Mouse (Mus musculus) thymus, adult 2 months (tissue): ENCODE results near the gene Bglap. TPM values are rescaled to one million over a fixed set of nuclear protein-coding genes. Genes with fewer than 3 reads are reported as not detected.
"Not testable (repeated sequence)": the region's sequence is repeated elsewhere in the genome, so short reads cannot be mapped to it uniquely, and the experiment has no call there.

Experiments
- DNase-seq: peaks from one replicate; pipeline ENCODE4 v3.0.0; 2021
- H3K27ac ChIP-seq: fragments of 200-500 bp; 2 replicates; pipeline ENCODE4 v1.5.1; 2012; ENCODE audit warnings: low read length, control low read depth; ENCODE audit not compliant: control insufficient read depth, insufficient read depth
- H3K27me3 ChIP-seq: fragments of 200-500 bp; 2 replicates; pipeline ENCODE4 v1.6.1; 2012; ENCODE audit warnings: mild to moderate bottlenecking, low read length, moderate library complexity, mixed read lengths; ENCODE audit not compliant: control insufficient read depth, insufficient read depth
- H3K36me3 ChIP-seq: fragments of 200-500 bp; 2 replicates; pipeline ENCODE4 v1.6.1; 2012; ENCODE audit warnings: mild to moderate bottlenecking, low read length, moderate library complexity; ENCODE audit not compliant: control insufficient read depth, insufficient read depth
- H3K4me1 ChIP-seq: fragments of 200-500 bp; replicated peaks from 2 replicates; pipeline ENCODE4 v1.6.1; 2012; ENCODE audit warnings: low read length; ENCODE audit not compliant: control insufficient read depth, insufficient read depth
- H3K4me3 ChIP-seq: fragments of 200-500 bp; 2 replicates; pipeline ENCODE4 v1.5.1; 2012; ENCODE audit warnings: mild to moderate bottlenecking, low read length, control low read depth, moderate library complexity; ENCODE audit not compliant: control insufficient read depth, insufficient read depth
- CTCF ChIP-seq: fragments of 200-500 bp; IDR thresholded peaks from 2 replicates; pipeline ENCODE4 v1.5.1; 2012; ENCODE audit warnings: mild to moderate bottlenecking, control low read depth, low read length, moderate library complexity, borderline replicate concordance; ENCODE audit not compliant: control insufficient read depth, poor library complexity, insufficient read depth; ENCODE audit errors: extremely low read depth
- POLR2A ChIP-seq: fragments of 200-500 bp; IDR thresholded peaks from 2 replicates; pipeline ENCODE4 v1.6.1; 2012; ENCODE audit warnings: mild to moderate bottlenecking, low read length, control low read depth, moderate library complexity; ENCODE audit not compliant: control insufficient read depth, poor library complexity, insufficient read depth; ENCODE audit errors: extremely low read depth
- WGBS: fragments of 180-500 bp; shearing (Covaris S2); methylation state at CpG from one replicate; pipeline ENCODE4 v1.1.7; 2018; 5-methylcytosine and 5-hydroxymethylcytosine counted together
- polyA plus RNA-seq: library from polyadenylated mRNA; depleted of rRNA; stranded (reverse); fragments of >200 nt; gene quantifications from 2 replicates; pipeline ENCODE4 v1.2.3, GENCODE M21; 2012; rRNA removed

Bglap gene
- polyA plus RNA-seq = 1.5 and 2.7 TPM in 2 replicates

- 93% methylated on average over 5 of the region's 5 CpGs for WGBS
- no peak for DNase-seq
Measured at GRCm38 (mm10) chr3:88384364-88384763, at the start of gene Bglap. Gene Bglap, minus strand, starts transcription at chr3:88384464.

GRCm38 (mm10) chr3:88428639-88429038 lies 44.4 kb upstream of the Bglap start:
- not testable (repeated sequence) for H3K4me3 ChIP-seq, DNase-seq, H3K27me3 ChIP-seq, H3K4me1 ChIP-seq, H3K36me3 ChIP-seq, H3K27ac ChIP-seq
- WGBS = 86% methylated on average over 8 of the region's 8 CpGs

More at GRCm38 (mm10) chr3:88384364-88384763, at the start of gene Bglap:
- TF ChIP-seq CTCF = no peak
- no peak for TF ChIP-seq POLR2A
- no peaks in the 10 kb centered on the region for H3K27me3 ChIP-seq
- no peak within 1 kb of the TSS for H3K27ac ChIP-seq
- peaks cover 6% of the 10 kb centered on the region for H3K4me1 ChIP-seq
- no peak within 1 kb of the TSS for H3K4me3 ChIP-seq
- no peaks in the 10 kb centered on the region for H3K36me3 ChIP-seq

- Histone ChIP-seq H3K27me3 (no peaks in the 10 kb centered on the region), H3K27ac (no peak overlapping the region), H3K4me1 (peaks cover 5% of the 10 kb centered on the region), H3K36me3 (no peaks in the 10 kb centered on the region), H3K4me3 (no peak overlapping the region)
- WGBS = 69% methylated on average over 4 of the region's 4 CpGs
- TF ChIP-seq CTCF = no peak
- no peak for TF ChIP-seq POLR2A
- no peak for DNase-seq
Measured at GRCm38 (mm10) chr3:88427342-88427905, 43.2 kb upstream of the Bglap start.

- H3K4me3 ChIP-seq = no peak overlapping the region
- no peak for DNase-seq
- peaks cover 1% of the 10 kb centered on the region; the same call in 1 of the 2 replicates for H3K36me3 ChIP-seq
- H3K27ac ChIP-seq = no peak overlapping the region
- WGBS = 86% methylated on average over 10 of the region's 10 CpGs
- no peak for TF ChIP-seq POLR2A
- no peak for TF ChIP-seq CTCF
- no peaks in the 10 kb centered on the region for H3K27me3 ChIP-seq
- H3K4me1 ChIP-seq = peaks cover 5% of the 10 kb centered on the region
Measured at GRCm38 (mm10) chr3:88425708-88426420, 41.6 kb upstream of the Bglap start.

GRCm38 (mm10) chr3:88425330-88425689 lies 41.0 kb upstream of the Bglap start:
- no peak overlapping the region for H3K4me3 ChIP-seq
- no peak for DNase-seq

GRCm38 (mm10) chr3:88424605-88425329 lies 40.5 kb upstream of the Bglap start, which contains the start of gene Slc25a44:
Gene Slc25a44, minus strand, starts transcription at chr3:88425139.
- DNase-seq = peak; percentile 97

More at GRCm38 (mm10) chr3:88425330-88425689, 41.0 kb upstream of the Bglap start:
- TF ChIP-seq CTCF (no peak), POLR2A (no peak)
- no peak overlapping the region for H3K27ac ChIP-seq
- H3K36me3 ChIP-seq = peaks cover 7% of the 10 kb centered on the region
- 31% methylated on average over 2 of the region's 2 CpGs for whole genome bisulfite sequencing
- no peaks in the 10 kb centered on the region for H3K27me3 ChIP-seq
- peaks cover 5% of the 10 kb centered on the region for H3K4me1 ChIP-seq

More at GRCm38 (mm10) chr3:88424605-88425329, 40.5 kb upstream of the Bglap start, which contains the start of gene Slc25a44:
- H3K36me3 ChIP-seq = peaks cover 10% of the 10 kb centered on the region
- peaks cover 5% of the 10 kb centered on the region for H3K4me1 ChIP-seq
- TF ChIP-seq CTCF (no peak), POLR2A (peak; percentile 61)
- H3K27ac ChIP-seq = no peak within 1 kb of the TSS
- peak within 1 kb of the TSS; percentile 98 for H3K4me3 ChIP-seq
- WGBS = under 1% methylated on average over 35 of the region's 35 CpGs
- H3K27me3 ChIP-seq = no peaks in the 10 kb centered on the region
